In the genomic region with DNA sequence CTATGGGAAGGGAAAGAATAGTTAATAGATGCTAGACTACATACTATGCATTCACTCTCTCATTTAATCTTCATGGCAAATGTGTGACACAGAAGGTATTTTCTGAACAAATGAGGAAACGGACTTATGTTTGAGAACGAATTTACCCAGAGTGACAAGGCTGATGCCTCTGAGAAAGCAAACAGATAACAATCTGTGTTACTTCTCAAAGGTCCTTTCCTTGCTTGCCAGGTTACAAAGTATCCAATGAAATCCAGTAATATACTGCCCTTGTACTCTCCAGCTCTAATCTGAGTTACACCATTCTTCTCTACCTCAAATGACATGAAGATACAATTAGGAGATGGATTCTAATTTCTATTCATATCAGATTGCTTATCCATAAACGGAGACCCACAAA, we compare ENCODE assay signal across 32 mouse cellular contexts.
"Had no signal": no experiment of that assay in that cellular context is flagged by ENCODE, and none has a peak within 500 bp of the region (broad histone marks: within the 10 kb centered on the region; RNA-seq: fewer than 3 reads in every experiment).

No protein-coding gene starts in this region.

- H3K4me3 ChIP-seq: left cerebral cortex, adult 2 months; limb, embryonic 10.5 days; limb, embryonic 12.5 days; limb, embryonic 13.5 days; limb, embryonic 15.5 days; liver, embryonic 13.5 days; liver, embryonic 15.5 days; lung, embryonic 15.5 days; megakaryocyte, embryonic 14.5 days; midbrain, embryonic 10.5 days; midbrain, embryonic 12.5 days; midbrain, embryonic 13.5 days; midbrain, embryonic 15.5 days; myocyte; neural tube, embryonic 12.5 days had no signal

- H3K27ac ChIP-seq: left cerebral cortex, adult 2 months; limb, embryonic 10.5 days; limb, embryonic 12.5 days; limb, embryonic 13.5 days; limb, embryonic 15.5 days; liver, embryonic 13.5 days; liver, embryonic 14.5 days; liver, embryonic 15.5 days; lung, embryonic 15.5 days; macrophage; midbrain, embryonic 10.5 days; midbrain, embryonic 12.5 days; midbrain, embryonic 13.5 days; midbrain, embryonic 15.5 days; neural tube, embryonic 12.5 days had no signal

- ATAC-seq: liver, postnatal 0 days; lung, postnatal 0 days; midbrain, embryonic 13.5 days; midbrain, embryonic 15.5 days; midbrain, embryonic 16.5 days had no signal

- H3K9me3 ChIP-seq: limb, embryonic 10.5 days; limb, embryonic 12.5 days; limb, embryonic 13.5 days; limb, embryonic 15.5 days; liver, embryonic 13.5 days; liver, embryonic 15.5 days; lung, embryonic 15.5 days; megakaryocyte, embryonic 14.5 days; midbrain, embryonic 10.5 days; midbrain, embryonic 12.5 days; midbrain, embryonic 13.5 days; midbrain, embryonic 15.5 days; neural tube, embryonic 12.5 days had no signal

- H3K4me1 ChIP-seq: limb, embryonic 10.5 days; limb, embryonic 12.5 days; limb, embryonic 13.5 days; limb, embryonic 15.5 days; liver, embryonic 13.5 days; liver, embryonic 15.5 days; lung, embryonic 15.5 days; megakaryocyte, embryonic 14.5 days; midbrain, embryonic 10.5 days; midbrain, embryonic 12.5 days; midbrain, embryonic 13.5 days; midbrain, embryonic 15.5 days; neural tube, embryonic 12.5 days had no signal

- H3K4me2 ChIP-seq: limb, embryonic 12.5 days; limb, embryonic 13.5 days; limb, embryonic 15.5 days; liver, embryonic 11.5 days; liver, embryonic 13.5 days; liver, embryonic 15.5 days; lung, embryonic 14.5 days; lung, embryonic 15.5 days; midbrain, embryonic 11.5 days; midbrain, embryonic 12.5 days; midbrain, embryonic 13.5 days; midbrain, embryonic 15.5 days; neural tube, embryonic 12.5 days had no signal

- H3K9ac ChIP-seq: limb, embryonic 12.5 days; limb, embryonic 13.5 days; limb, embryonic 15.5 days; liver, embryonic 13.5 days; liver, embryonic 14.5 days; liver, embryonic 15.5 days; liver, postnatal 0 days; lung, embryonic 14.5 days; lung, embryonic 15.5 days; midbrain, embryonic 12.5 days; midbrain, embryonic 13.5 days; midbrain, embryonic 15.5 days; neural tube, embryonic 12.5 days had no signal

- H3K27me3 ChIP-seq: limb, embryonic 12.5 days; limb, embryonic 13.5 days; limb, embryonic 15.5 days; liver, embryonic 13.5 days; liver, embryonic 15.5 days; lung, embryonic 15.5 days; midbrain, embryonic 12.5 days; midbrain, embryonic 13.5 days; midbrain, embryonic 15.5 days; neural tube, embryonic 12.5 days had no signal

- DNase-seq: left cerebral cortex, postnatal 4 days; liver; liver, embryonic 13.5 days; liver, postnatal 0 days; lung, adult 18-20 months; lung, adult 2 months; lung, embryonic 14.5 days; lung, postnatal 10 days; lung, postnatal 14 days; lung, postnatal 36 days; lung, postnatal 4 days; midbrain, embryonic 14.5 days had no signal

- H3K36me3 ChIP-seq: limb, embryonic 10.5 days; limb, embryonic 12.5 days; limb, embryonic 13.5 days; limb, embryonic 15.5 days; liver, embryonic 13.5 days; liver, embryonic 15.5 days; lung, embryonic 15.5 days; midbrain, embryonic 10.5 days; midbrain, embryonic 12.5 days; midbrain, embryonic 13.5 days; midbrain, embryonic 15.5 days; neural tube, embryonic 12.5 days had no signal
